In genomic region chr10:21186733-21187132, GRCm38 (mm10) we compare ENCODE assay signal across 16 mouse cellular contexts. TPM values are rescaled to one million over a fixed set of nuclear protein-coding genes. Genes with fewer than 3 reads are reported as not detected.
A peak's percentile ranks its signal among the peaks of the same experiment; 100 is the strongest.
DNase-seq lines count a peak whose midpoint lies in the region; ATAC-seq and TF ChIP-seq lines count a peak whose summit lies in the region.
"Had no signal": no experiment of that assay in that cellular context is flagged by ENCODE, and none has a peak within 500 bp of the region (broad histone marks: within the 10 kb centered on the region; RNA-seq: fewer than 3 reads in every experiment).

No protein-coding gene starts in this region.

- H3K4me1 ChIP-seq in liver, embryonic 15.5 days (replicated peaks): peaks cover 28% of the 10 kb centered on the region
- H3K4me1 ChIP-seq: intestine, embryonic 15.5 days; neural tube, embryonic 13.5 days had no signal

- DNase-seq in CD4-positive, CD25-positive, alpha-beta regulatory T cell, adult 2 months (ENCODE audit: low read depth, low spot score): peak; percentile 78
- DNase-seq in R1 (ENCODE audit: low read depth, low spot score): peak; percentile 22
- DNase-seq in thymus, postnatal 0 days (ENCODE audit: low spot score): peak; percentile 87
- no peak for DNase-seq in Muller cell, postnatal 12 days (ENCODE audit: inconsistent ontology term)
- DNase-seq in gastrocnemius, adult 2 months: no peak
- DNase-seq in urinary bladder, adult 2 months (ENCODE audit: low spot score): no peak
- DNase-seq: gastrocnemius, postnatal 36 days; heart, postnatal 14 days; lung, adult 18-20 months had no signal

- no peak overlapping the region for H3K4me3 ChIP-seq in liver, embryonic 15.5 days (replicated peaks)
- H3K4me3 ChIP-seq in gastrocnemius, adult 2 months: no peak overlapping the region
- H3K4me3 ChIP-seq: intestine, embryonic 15.5 days; layer of hippocampus, adult 2 months; neural tube, embryonic 13.5 days had no signal

- H3K4me2 ChIP-seq in liver, embryonic 15.5 days: peak overlapping the region; percentile 27
- H3K4me2 ChIP-seq: intestine, embryonic 15.5 days; midbrain, embryonic 11.5 days; neural tube, embryonic 13.5 days had no signal

- ATAC-seq in liver, embryonic 15.5 days (ENCODE audit: insufficient read depth): no peak
- ATAC-seq: forebrain, embryonic 16.5 days; intestine, embryonic 15.5 days had no signal

- H3K27ac ChIP-seq in liver, embryonic 15.5 days (replicated peaks): no peak overlapping the region; the same call in 1 of the 2 replicates
- no peak overlapping the region for H3K27ac ChIP-seq in gastrocnemius, adult 2 months
- H3K27ac ChIP-seq: intestine, embryonic 15.5 days; layer of hippocampus, adult 2 months; neural tube, embryonic 13.5 days had no signal

- intact Hi-C loops in gastrocnemius, adult 2 months (cut with DNase I): no loop called here

- 13% methylated on average over 5 of the region's 5 CpGs for WGBS in liver, embryonic 15.5 days (ENCODE audit: insufficient replicate concordance)

- H3K9ac ChIP-seq in liver, embryonic 15.5 days: no peak overlapping the region
- H3K9ac ChIP-seq: intestine, embryonic 15.5 days; neural tube, embryonic 13.5 days had no signal

- no peaks in the 10 kb centered on the region for H3K36me3 ChIP-seq in liver, embryonic 15.5 days (replicated peaks)
- H3K36me3 ChIP-seq: intestine, embryonic 15.5 days; neural tube, embryonic 13.5 days had no signal

- no peak for TF ChIP-seq CTCF in gastrocnemius, adult 2 months (IDR thresholded peaks at IDR 0.05)

- no peaks in the 10 kb centered on the region for H3K9me3 ChIP-seq in liver, embryonic 15.5 days (replicated peaks)
- H3K9me3 ChIP-seq: intestine, embryonic 15.5 days; neural tube, embryonic 13.5 days had no signal

- no peaks in the 10 kb centered on the region for H3K27me3 ChIP-seq in liver, embryonic 15.5 days
- H3K27me3 ChIP-seq: intestine, embryonic 15.5 days; neural tube, embryonic 13.5 days had no signal

RNA-seq across cellular contexts. Expression of gene Myb, which starts 25.9 kb away (rescaled TPM):
- polyA plus RNA-seq in liver, embryonic 15.5 days (2015; fragmentation: Nextera tagmentation; extraction: Ambion mirVana): 9.1 and 9.7 TPM in 2 replicates
- 183 and 202 TPM in 2 replicates for polyA plus RNA-seq in thymus, postnatal 0 days (2015; fragmentation: Nextera tagmentation; extraction: Ambion mirVana)
- total RNA-seq in gastrocnemius, adult 2 months (2021): not detected
- polyA plus RNA-seq in urinary bladder, adult 2 months (2012; rRNA removed): 0.27 and 0.30 TPM in 2 replicates
- total RNA-seq: adrenal gland, adult 18-20 months had no signal

Comparison
In these comparisons a context has a peak if more than half of its experiments do, and no peak if none do; other contexts are left out.
1. DNase-seq: peak in CD4-positive, CD25-positive, alpha-beta regulatory T cell, adult 2 months (single experiment), R1 (single experiment) and thymus, postnatal 0 days (single experiment); none in Muller cell, postnatal 12 days (single experiment), gastrocnemius, adult 2 months (single experiment) and urinary bladder, adult 2 months (single experiment).
2. RNA of gene Myb, which starts 25.9 kb away (polyA plus RNA-seq): 183 to 202 TPM in thymus, postnatal 0 days; 9.1 to 9.7 TPM in liver, embryonic 15.5 days and 0.27 to 0.30 TPM in urinary bladder, adult 2 months; every median in the first group is over 10 times any median in the second.